Mouse (Mus musculus) heart, postnatal 25 days (tissue): ENCODE measurements around the gene Itga3. TPM values are rescaled to one million over a fixed set of nuclear protein-coding genes. Genes with fewer than 3 reads are reported as not detected.
"Not testable (repeated sequence)": the region's sequence is repeated elsewhere in the genome, so short reads cannot be mapped to it uniquely, and the experiment has no call there.

Source experiments
- DNase-seq: peaks from one replicate; pipeline ENCODE4 v3.0.0; 2022; ENCODE audit warnings: low spot score
- intact Hi-C: fragments of 180-260 bp; cut with DNase I; formaldehyde crosslinking; loops from one replicate; pipeline ENCODE4 v1.15.1; 2025
- total RNA-seq, 2 experiments: library from RNA; stranded (reverse); gene quantifications; 2 replicates each; pipeline ENCODE4 v1.2.3; 2021

The Itga3 gene
- total RNA-seq, 2 experiments from 2014 or later, result 10.8 to 11.7 TPM

GRCm38 (mm10) chr11:95038156-95038817, 38.3 kb downstream of the Itga3 start:
- no peak for DNase-seq
- intact Hi-C loops, result no loop called here

- intact Hi-C loops, result no loop called here
- DNase-seq, result no peak
Observed at GRCm38 (mm10) chr11:95037306-95037705, 39.3 kb downstream of the Itga3 start.

DNA sequence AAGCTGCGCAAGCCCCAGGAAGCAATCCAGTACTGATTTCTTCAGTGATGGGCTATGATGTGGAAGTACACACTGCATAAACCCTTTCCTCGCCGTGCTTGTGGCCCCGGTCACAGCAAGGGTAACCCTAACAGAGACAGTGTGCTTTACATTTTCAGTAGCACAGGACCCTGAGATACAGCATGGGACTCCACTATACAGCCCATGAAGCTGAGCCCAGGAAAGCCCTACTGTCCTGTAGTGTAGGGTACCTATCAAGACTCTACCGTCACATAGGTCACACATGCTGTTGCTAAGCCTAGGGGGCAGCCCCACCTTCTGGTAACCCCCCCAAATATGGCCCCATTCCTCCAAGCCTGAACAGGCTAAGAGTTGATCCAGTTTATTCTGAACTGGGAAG, 40.1 kb downstream of the Itga3 start:
- intact Hi-C loops, result no loop called here
- DNase-seq, result no peak

- intact Hi-C loops, result no loop called here
- DNase-seq, result no peak
Observed at GRCm38 (mm10) chr11:95034902-95035301, 41.7 kb downstream of the Itga3 start.

DNA sequence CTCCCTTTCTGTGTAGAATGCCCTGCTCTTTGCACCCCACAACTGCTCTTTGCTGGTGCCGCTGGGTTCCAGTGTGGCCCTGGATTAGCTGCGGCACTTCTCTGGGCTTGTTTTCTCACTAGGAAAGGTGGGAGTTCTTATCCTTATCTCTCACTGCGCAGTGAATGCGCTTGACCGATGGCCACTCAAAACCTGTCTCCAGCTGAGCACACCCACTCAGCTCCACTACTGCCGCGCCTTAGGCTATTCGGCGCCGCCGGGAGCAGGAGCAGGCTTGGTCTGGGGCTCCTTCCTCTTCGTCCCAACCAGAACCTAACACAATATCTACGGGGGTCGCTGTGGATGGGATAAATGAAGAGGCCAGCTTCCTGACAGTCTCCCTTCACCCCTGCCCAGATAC, 43.0 kb downstream of the Itga3 start:
- no peak for DNase-seq
- intact Hi-C loops, result no loop called here

GRCm38 (mm10) chr11:95032945-95033344, 43.7 kb downstream of the Itga3 start:
- DNase-seq, result no peak
- intact Hi-C loops, result no loop called here

- intact Hi-C loops, result no loop called here
- DNase-seq, result no peak
Observed at GRCm38 (mm10) chr11:95027850-95028470, 48.6 kb downstream of the Itga3 start.

- DNase-seq, result no peak
- intact Hi-C loops, result no loop called here
Observed at GRCm38 (mm10) chr11:95026849-95027248, 49.8 kb downstream of the Itga3 start.

GRCm38 (mm10) chr11:95026090-95026542, 50.5 kb downstream of the Itga3 start:
- no peak for DNase-seq
- intact Hi-C loops, result no loop called here

DNA sequence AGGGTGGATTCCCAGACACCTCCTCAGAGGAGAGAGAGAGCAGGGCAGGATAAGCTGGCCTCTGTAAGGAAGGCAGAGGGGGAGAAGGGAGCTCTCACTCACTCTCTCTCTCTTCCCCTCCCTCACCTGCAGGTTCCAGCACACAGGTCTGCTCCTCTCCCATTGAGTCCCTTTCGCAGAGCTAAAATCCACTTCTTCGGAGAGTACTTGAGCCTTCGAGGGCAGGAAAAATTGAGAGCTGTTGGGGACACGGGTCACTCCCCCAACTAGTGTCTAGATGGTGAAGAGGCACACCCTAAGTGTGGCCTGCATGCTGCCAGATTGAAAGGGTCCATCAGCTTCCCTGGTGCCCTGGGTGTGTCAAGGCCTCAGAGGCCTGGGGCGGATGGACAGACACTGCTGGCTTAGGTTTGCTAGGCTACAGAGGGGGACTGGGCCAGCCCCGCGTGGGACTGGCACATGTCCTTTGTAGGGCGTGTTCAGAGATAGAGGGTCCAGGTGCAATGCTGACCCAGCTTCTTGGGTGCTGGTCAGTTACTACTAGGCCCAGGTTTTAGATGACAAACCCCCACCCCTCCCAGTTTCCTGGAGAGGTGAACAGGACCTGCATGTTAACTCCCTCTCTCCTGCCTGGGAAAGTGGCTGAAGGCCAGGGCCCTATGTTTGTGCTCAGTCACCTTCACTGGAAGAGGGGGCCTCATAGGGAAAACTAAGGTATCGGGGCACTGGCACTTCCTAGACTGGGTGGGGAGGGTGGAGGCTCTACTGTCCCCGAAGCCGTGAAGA, 51.2 kb downstream of the Itga3 start:
- DNase-seq, result no peak
- intact Hi-C loops, result no loop called here

GRCm38 (mm10) chr11:95024439-95025184, 52.0 kb downstream of the Itga3 start:
- no peak for DNase-seq
- intact Hi-C loops, result no loop called here

DNA sequence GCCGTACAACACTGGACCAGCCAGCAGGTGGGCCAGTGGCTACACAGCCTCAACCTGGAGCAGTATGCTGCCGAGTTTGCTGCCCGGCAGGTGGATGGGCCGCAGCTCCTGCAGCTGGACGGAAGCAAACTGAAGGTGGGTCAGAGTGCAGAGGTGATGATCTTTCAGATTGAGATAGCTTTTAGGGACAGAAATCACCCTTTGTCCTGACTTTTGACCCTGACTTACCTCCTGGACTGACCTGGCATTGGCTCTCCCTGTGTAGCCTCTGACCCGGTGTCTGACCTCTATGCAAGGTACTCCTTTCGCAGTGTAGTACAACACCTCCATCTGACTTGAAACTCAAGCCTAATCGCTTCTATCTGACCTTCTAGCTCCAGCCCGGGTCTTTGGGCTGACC, 53.1 kb downstream of the Itga3 start:
- no peak for DNase-seq
- intact Hi-C loops, result no loop called here

- intact Hi-C loops, result no loop called here
- DNase-seq, result no peak
Observed at GRCm38 (mm10) chr11:95022237-95022992, 54.2 kb downstream of the Itga3 start.

DNA sequence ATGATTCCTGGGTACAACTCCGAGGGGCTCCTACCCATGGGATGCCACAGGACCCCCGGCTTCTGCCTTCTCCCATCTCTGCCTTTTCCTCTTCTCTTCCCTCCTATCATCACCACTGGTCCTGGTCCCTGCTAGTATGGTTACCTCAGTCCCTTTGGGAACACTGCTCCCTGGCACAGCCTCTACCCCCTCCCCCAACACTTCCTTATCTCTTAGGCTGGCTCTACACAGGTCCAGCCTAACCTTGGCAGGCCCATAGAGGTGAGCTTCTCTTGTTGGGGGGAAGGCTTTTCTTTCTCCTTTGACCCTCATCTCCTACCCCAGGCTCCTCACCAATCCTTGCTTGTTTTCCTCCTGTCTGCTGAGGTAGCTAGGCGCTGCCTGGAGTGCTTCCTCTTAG, 61.1 kb downstream of the Itga3 start:
- intact Hi-C loops, result no loop called here
- DNase-seq, result no peak

DNA sequence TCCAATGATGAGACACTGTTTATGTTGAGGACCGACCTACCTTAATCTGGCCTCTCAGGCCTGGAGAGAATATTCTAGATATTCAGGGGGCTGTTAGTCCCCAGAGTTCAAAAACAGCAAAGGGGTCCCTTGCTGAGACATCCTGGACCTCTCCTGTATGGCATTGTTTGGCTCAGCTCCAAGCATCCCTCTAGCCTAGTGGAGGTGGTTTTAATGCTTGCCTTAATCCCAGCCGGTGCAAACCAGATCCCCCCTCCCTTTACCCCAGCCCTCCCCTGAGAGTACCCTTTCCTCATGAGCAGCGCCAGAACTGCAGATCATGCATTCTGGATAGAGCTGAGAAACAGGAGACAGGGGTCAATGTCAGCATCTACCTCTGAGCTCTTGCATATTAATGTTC, 64.1 kb downstream of the Itga3 start:
- intact Hi-C loops, result no loop called here
- no peak for DNase-seq

DNA sequence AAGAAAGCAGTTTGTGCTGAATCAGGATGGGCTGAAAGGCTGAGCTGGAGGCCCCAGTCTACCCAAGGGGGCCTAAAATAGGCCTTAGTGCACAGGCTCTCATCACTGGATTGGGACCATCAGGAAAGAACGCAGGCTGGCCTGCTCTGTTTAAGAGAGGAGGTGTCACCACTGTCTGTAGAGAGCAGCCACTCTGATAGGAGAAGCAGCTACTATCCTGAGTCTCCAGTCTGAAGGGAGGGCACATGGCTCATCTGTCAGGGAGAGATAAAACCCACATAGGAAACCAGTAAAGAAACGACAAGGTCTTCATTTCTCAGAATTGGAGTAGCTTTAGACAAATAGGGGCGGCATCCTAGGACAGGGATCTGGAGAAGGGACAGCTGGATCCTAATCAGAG, 64.5 kb downstream of the Itga3 start:
- no peak for DNase-seq
- intact Hi-C loops, result no loop called here

DNA sequence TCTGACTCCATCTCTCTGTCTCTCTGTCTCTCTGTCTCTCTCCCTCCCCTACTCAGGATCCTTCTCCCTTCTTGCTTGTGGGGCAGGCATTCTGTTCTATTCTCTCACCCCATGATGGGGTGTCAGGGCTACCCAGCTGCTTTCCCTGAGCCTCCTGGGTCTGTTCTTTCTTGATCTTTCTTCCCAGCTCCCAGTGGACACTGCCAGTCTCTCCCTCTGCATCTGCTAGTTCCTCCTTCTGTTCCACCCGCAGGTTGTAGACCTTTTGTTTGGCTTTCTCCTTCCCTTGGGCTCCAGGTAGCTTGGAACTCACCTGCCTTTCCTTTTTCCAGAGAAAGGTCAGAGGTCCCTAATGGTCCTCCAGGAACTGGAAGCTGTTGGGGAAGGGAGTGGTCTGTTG, 65.2 kb downstream of the Itga3 start:
- intact Hi-C loops, result no loop called here
- DNase-seq, result no peak

GRCm38 (mm10) chr11:95010841-95011403, 65.7 kb downstream of the Itga3 start:
- DNase-seq, intact Hi-C loops: not testable (repeated sequence)

GRCm38 (mm10) chr11:95010141-95010739, 66.4 kb downstream of the Itga3 start:
- intact Hi-C loops, result no loop called here
- DNase-seq, result no peak
